Mouse (Mus musculus): ENCODE data around the gene Psmb5.

Gene Psmb5

GRCm38 (mm10) chr14:54617897-54618365, at the start of gene Psmb5:
TSS of gene Psmb5 (minus strand) at chr14:54618022.
- peak; percentile 95 for DNase-seq

- no peak for DNase-seq
Measured at GRCm38 (mm10) chr14:54664477-54665222, 46.8 kb upstream of the Psmb5 start.

- no peak for DNase-seq
Measured at GRCm38 (mm10) chr14:54660009-54660408, 42.2 kb upstream of the Psmb5 start.

GRCm38 (mm10) chr14:54653496-54653895, 35.7 kb upstream of the Psmb5 start:
- DNase-seq, result peak; percentile 92

GRCm38 (mm10) chr14:54652787-54653186, 35.0 kb upstream of the Psmb5 start:
- DNase-seq, result no peak

- no peak for DNase-seq
Measured at GRCm38 (mm10) chr14:54651556-54651955, 33.7 kb upstream of the Psmb5 start.

- DNase-seq, result peak; percentile 94
Measured at GRCm38 (mm10) chr14:54650621-54651454, 33.0 kb upstream of the Psmb5 start.

GRCm38 (mm10) chr14:54647900-54648299, 30.1 kb upstream of the Psmb5 start:
- DNase-seq, result no peak

- no peak for DNase-seq
Measured at GRCm38 (mm10) chr14:54646898-54647636, 29.2 kb upstream of the Psmb5 start.

- DNase-seq, result no peak
Measured at GRCm38 (mm10) chr14:54646455-54646854, 28.6 kb upstream of the Psmb5 start.

- no peak for DNase-seq
Measured at GRCm38 (mm10) chr14:54644294-54644693, 26.5 kb upstream of the Psmb5 start.

- no peak for DNase-seq
Measured at GRCm38 (mm10) chr14:54643011-54643410, 25.2 kb upstream of the Psmb5 start.

- DNase-seq, result no peak
Measured at GRCm38 (mm10) chr14:54642224-54642944, 24.6 kb upstream of the Psmb5 start.

GRCm38 (mm10) chr14:54641305-54641969, 23.6 kb upstream of the Psmb5 start, which contains the start of gene Cdh24:
TSS of gene Cdh24 (minus strand) at chr14:54641364.
- peak; percentile 92 for DNase-seq

- no peak for DNase-seq
Measured at GRCm38 (mm10) chr14:54640946-54641304, 23.1 kb upstream of the Psmb5 start, which contains the start of gene Gm17606. TSS of gene Gm17606 (plus strand) at chr14:54640952.

- no peak for DNase-seq
Measured at GRCm38 (mm10) chr14:54640121-54640520, 22.3 kb upstream of the Psmb5 start.

GRCm38 (mm10) chr14:54638210-54638609, 20.4 kb upstream of the Psmb5 start:
- DNase-seq, result no peak

GRCm38 (mm10) chr14:54636954-54637353, 19.1 kb upstream of the Psmb5 start:
- DNase-seq, result peak; percentile 69

GRCm38 (mm10) chr14:54634182-54634581, 16.4 kb upstream of the Psmb5 start:
- DNase-seq, result peak; percentile 46

- DNase-seq, result no peak
Measured at GRCm38 (mm10) chr14:54632252-54632651, 14.4 kb upstream of the Psmb5 start.

GRCm38 (mm10) chr14:54631240-54631599, 13.4 kb upstream of the Psmb5 start:
- DNase-seq, result peak; percentile 47
